ENCODE assay signal across 8 mouse cellular contexts in genomic region chr16:18775621-18776555, GRCm38 (mm10). TPM values are rescaled to one million over a fixed set of nuclear protein-coding genes. Genes with fewer than 3 reads are reported as not detected.
DNase-seq lines count a peak whose midpoint lies in the region; ATAC-seq and TF ChIP-seq lines count a peak whose summit lies in the region.

No protein-coding gene starts in this region.

- H3K27ac ChIP-seq in brown adipose tissue, adult 24 weeks (replicated peaks; ENCODE audit: low read depth, low read length) = peak overlapping the region; percentile 99
- H3K27ac ChIP-seq in forebrain, embryonic 15.5 days (replicated peaks) = no peak overlapping the region
- peak overlapping the region; percentile 22; the same call in 1 of the 2 replicates for H3K27ac ChIP-seq in intestine, embryonic 14.5 days (ENCODE audit: low read depth)
- H3K27ac ChIP-seq in lung, embryonic 14.5 days (ENCODE audit: low read depth) = peak overlapping the region; percentile 43; the same call in 1 of the 2 replicates

- no peak overlapping the region; the same call in 1 of the 2 replicates for H3K4me2 ChIP-seq in forebrain, embryonic 15.5 days (replicated peaks)
- peak overlapping the region; percentile 62 for H3K4me2 ChIP-seq in intestine, embryonic 14.5 days (ENCODE audit: low read length)
- H3K4me2 ChIP-seq in lung, embryonic 14.5 days = peak overlapping the region; percentile 67

- no peak overlapping the region for H3K9ac ChIP-seq in forebrain, embryonic 15.5 days (replicated peaks)
- no peak overlapping the region for H3K9ac ChIP-seq in intestine, embryonic 14.5 days (ENCODE audit: low read length)
- H3K9ac ChIP-seq in lung, embryonic 14.5 days = no peak overlapping the region

- no peak for TF ChIP-seq CTCF in lung, embryonic 14.5 days (IDR thresholded peaks at IDR 0.05; ENCODE audit: low read depth)

- ATAC-seq in forebrain, embryonic 15.5 days (replicated peaks) = no peak
- ATAC-seq in intestine, embryonic 14.5 days (replicated peaks; ENCODE audit: low FRiP score, low TSS enrichment, low read depth) = no peak
- no peak; the same call in 1 of the 2 replicates for ATAC-seq in lung, embryonic 14.5 days (ENCODE audit: insufficient read depth)
- ATAC-seq in monocyte, adult 5-6 weeks (replicated peaks; ENCODE audit: insufficient number of reproducible peaks, low FRiP score, low TSS enrichment, poor library complexity, severe bottlenecking) = no peak

- H3K27me3 ChIP-seq in forebrain, embryonic 15.5 days = peaks cover 43% of the 10 kb centered on the region
- H3K27me3 ChIP-seq in intestine, embryonic 14.5 days (replicated peaks; ENCODE audit: control insufficient read depth, insufficient read depth, low read length) = peaks cover 43% of the 10 kb centered on the region
- peaks cover 43% of the 10 kb centered on the region for H3K27me3 ChIP-seq in lung, embryonic 14.5 days (ENCODE audit: insufficient read depth, low read length)

- peaks cover 19% of the 10 kb centered on the region for H3K4me1 ChIP-seq in brown adipose tissue, adult 24 weeks (ENCODE audit: control insufficient read depth, insufficient read depth, insufficient read length, low read length)
- peaks cover 12% of the 10 kb centered on the region for H3K4me1 ChIP-seq in forebrain, embryonic 15.5 days
- no peaks in the 10 kb centered on the region for H3K4me1 ChIP-seq in intestine, embryonic 14.5 days (replicated peaks; ENCODE audit: control insufficient read depth, insufficient read depth, low read length)
- no peaks in the 10 kb centered on the region for H3K4me1 ChIP-seq in lung, embryonic 14.5 days (ENCODE audit: insufficient read depth)

- no peak for DNase-seq in intestine, embryonic 14.5 days (ENCODE audit: low spot score)
- DNase-seq in lung, embryonic 14.5 days = peak; percentile 65
- no peak for DNase-seq in frontal cortex, postnatal 10 days (ENCODE audit: low spot score in 2 of 2)
- no peak for DNase-seq in right cerebral cortex, postnatal 4 days
- DNase-seq in thymus, adult 18-20 months = no peak

- peak overlapping the region; percentile 76 for H3K4me3 ChIP-seq in brown adipose tissue, adult 24 weeks (ENCODE audit: insufficient read depth, low read depth, low read length)
- H3K4me3 ChIP-seq in forebrain, embryonic 15.5 days = peak overlapping the region; percentile 43; the same call in 1 of the 2 replicates
- peak overlapping the region; percentile 10; the same call in 1 of the 2 replicates for H3K4me3 ChIP-seq in intestine, embryonic 14.5 days (ENCODE audit: low read depth, low read length)
- peak overlapping the region; percentile 45 for H3K4me3 ChIP-seq in lung, embryonic 14.5 days (ENCODE audit: low read depth, low read length)

- no peaks in the 10 kb centered on the region for H3K36me3 ChIP-seq in forebrain, embryonic 15.5 days
- peaks cover 4% of the 10 kb centered on the region; the same call in 1 of the 2 replicates for H3K36me3 ChIP-seq in intestine, embryonic 14.5 days (ENCODE audit: control insufficient read depth, insufficient read depth, low read length)
- 0 out of 2 replicates have a peak, but pooled peaks cover 12% of the 10 kb centered on the region for H3K36me3 ChIP-seq in lung, embryonic 14.5 days (ENCODE audit: insufficient read depth)

- H3K9me3 ChIP-seq in forebrain, embryonic 15.5 days = no peaks in the 10 kb centered on the region
- H3K9me3 ChIP-seq in intestine, embryonic 14.5 days (ENCODE audit: control insufficient read depth, low read length) = no peaks in the 10 kb centered on the region
- H3K9me3 ChIP-seq in lung, embryonic 14.5 days (ENCODE audit: low read depth, low read length) = no peaks in the 10 kb centered on the region

- 19% methylated on average over 18 of the region's 18 CpGs for WGBS in forebrain, embryonic 15.5 days
- WGBS in intestine, embryonic 14.5 days = 40% methylated on average over 18 of the region's 18 CpGs
- WGBS in lung, embryonic 14.5 days = 43% methylated on average over 18 of the region's 18 CpGs

RNA-seq across cellular contexts. Expression of gene Cldn5, which starts 0.8 kb away (rescaled TPM):
- polyA plus RNA-seq in brown adipose tissue, adult 24 weeks (2012; ENCODE audit: insufficient read depth, insufficient read length, missing spikeins) = 36.1 and 37.1 TPM in 2 replicates
- 86.7 and 94.4 TPM in 2 replicates for polyA plus RNA-seq in forebrain, embryonic 15.5 days (2015; fragmentation: Nextera tagmentation; extraction: Ambion mirVana)
- polyA plus RNA-seq in intestine, embryonic 14.5 days (2014; fragmentation: Nextera tagmentation; extraction: Ambion mirVana) = 21.9 and 24.8 TPM in 2 replicates
- 94.1 and 105 TPM in 2 replicates for polyA plus RNA-seq in lung, embryonic 14.5 days (2014; fragmentation: Nextera tagmentation; extraction: Ambion mirVana)
- not detected in 3 replicates for total RNA-seq in monocyte, adult 5-6 weeks (2017)

RNA-seq across cellular contexts. Expression of gene Ufd1, which starts 35.7 kb away (rescaled TPM):
- 75.6 and 91.2 TPM in 2 replicates for polyA plus RNA-seq in brown adipose tissue, adult 24 weeks (2012; ENCODE audit: insufficient read depth, insufficient read length, missing spikeins)
- 121 and 127 TPM in 2 replicates for polyA plus RNA-seq in forebrain, embryonic 15.5 days (2015; fragmentation: Nextera tagmentation; extraction: Ambion mirVana)
- polyA plus RNA-seq in intestine, embryonic 14.5 days (2014; fragmentation: Nextera tagmentation; extraction: Ambion mirVana) = 62.3 and 74.9 TPM in 2 replicates
- polyA plus RNA-seq in lung, embryonic 14.5 days (2014; fragmentation: Nextera tagmentation; extraction: Ambion mirVana) = 77.6 and 84.5 TPM in 2 replicates
- 110 to 126 TPM (median 113 TPM) in 3 replicates for total RNA-seq in monocyte, adult 5-6 weeks (2017)

RNA-seq across cellular contexts. Expression of gene Cdc45, which starts 35.9 kb away (rescaled TPM):
- polyA plus RNA-seq in brown adipose tissue, adult 24 weeks (2012; ENCODE audit: insufficient read depth, insufficient read length, missing spikeins) = 4.8 and 5.6 TPM in 2 replicates
- polyA plus RNA-seq in forebrain, embryonic 15.5 days (2015; fragmentation: Nextera tagmentation; extraction: Ambion mirVana) = 24.8 and 27.3 TPM in 2 replicates
- polyA plus RNA-seq in intestine, embryonic 14.5 days (2014; fragmentation: Nextera tagmentation; extraction: Ambion mirVana) = 48.0 and 51.2 TPM in 2 replicates
- 64.0 and 67.3 TPM in 2 replicates for polyA plus RNA-seq in lung, embryonic 14.5 days (2014; fragmentation: Nextera tagmentation; extraction: Ambion mirVana)
- 1.8 to 6.1 TPM (median 2.5 TPM) in 3 replicates for total RNA-seq in monocyte, adult 5-6 weeks (2017)

Comparison
In these comparisons a context has a peak if more than half of its experiments do, and no peak if none do; other contexts are left out.
1. H3K4me3 ChIP-seq: peak in every context shown above with its lines; median percentile 76 in brown adipose tissue, adult 24 weeks; 45 in lung, embryonic 14.5 days; 43 in forebrain, embryonic 15.5 days; 10 in intestine, embryonic 14.5 days.